Mouse (Mus musculus) lung, postnatal 4 days (tissue): ENCODE results near the gene Tex14.
"Not testable (repeated sequence)": the region's sequence is repeated elsewhere in the genome, so short reads cannot be mapped to it uniquely, and the experiment has no call there.

Experiments
- DNase-seq, 2 experiments: peaks; one replicate each; pipeline ENCODE4 v3.0.0; 2021

Tex14 gene

GRCm38 (mm10) chr11:87404876-87405275 is at the start of gene Tex14, which contains the start of gene Rad51c:
Tex14 (plus strand) TSS chr11:87405065.
Rad51c (minus strand) TSS chr11:87404954.
- DNase-seq, result peak in 1 of 2 experiments; percentile 35

- no peak for DNase-seq
Observed at GRCm38 (mm10) chr11:87357317-87358300, 47.3 kb upstream of the Tex14 start.

GRCm38 (mm10) chr11:87358331-87359261 is 46.3 kb upstream of the Tex14 start, which contains the start of gene Ppm1e:
Ppm1e (minus strand) TSS chr11:87359023.
- DNase-seq, result peak; percentile 67 to 80

- no peak for DNase-seq
Observed at GRCm38 (mm10) chr11:87359262-87359612, 45.6 kb upstream of the Tex14 start.

- no peak for DNase-seq
Observed at GRCm38 (mm10) chr11:87365120-87365519, 39.7 kb upstream of the Tex14 start.

GRCm38 (mm10) chr11:87367061-87367460 is 37.8 kb upstream of the Tex14 start:
- no peak for DNase-seq

- no peak for DNase-seq
Observed at GRCm38 (mm10) chr11:87367865-87368580, 36.8 kb upstream of the Tex14 start.

- no peak for DNase-seq
Observed at GRCm38 (mm10) chr11:87384551-87384950, 20.3 kb upstream of the Tex14 start.

- DNase-seq, result no peak
Observed at GRCm38 (mm10) chr11:87385676-87386075, 19.2 kb upstream of the Tex14 start.

GRCm38 (mm10) chr11:87393855-87394254 is 11.0 kb upstream of the Tex14 start:
- peak in 1 of 2 experiments; percentile 37 for DNase-seq

- DNase-seq, result no peak
Observed at GRCm38 (mm10) chr11:87398402-87398801, 6.5 kb upstream of the Tex14 start.

- DNase-seq, result peak; percentile 97 to 98
Observed at GRCm38 (mm10) chr11:87404111-87404853, 583 bp upstream of the Tex14 start.

- DNase-seq, result not testable (repeated sequence)
Observed at GRCm38 (mm10) chr11:87413412-87413811, 8.5 kb downstream of the Tex14 start.

- no peak for DNase-seq
Observed at GRCm38 (mm10) chr11:87416120-87416519, 11.3 kb downstream of the Tex14 start.

- DNase-seq, result no peak
Observed at GRCm38 (mm10) chr11:87420861-87421260, 16.0 kb downstream of the Tex14 start.

GRCm38 (mm10) chr11:87421760-87422201 is 16.9 kb downstream of the Tex14 start:
- peak in 1 of 2 experiments; percentile 29 for DNase-seq

- DNase-seq, result peak; percentile 87 to 90
Observed at GRCm38 (mm10) chr11:87422511-87423340, 17.9 kb downstream of the Tex14 start.

- DNase-seq, result no peak
Observed at GRCm38 (mm10) chr11:87423551-87424325, 18.9 kb downstream of the Tex14 start.

- no peak for DNase-seq
Observed at GRCm38 (mm10) chr11:87426121-87426449, 21.2 kb downstream of the Tex14 start.
